ENCODE assay signal across 18 mouse cellular contexts in the genomic region with DNA sequence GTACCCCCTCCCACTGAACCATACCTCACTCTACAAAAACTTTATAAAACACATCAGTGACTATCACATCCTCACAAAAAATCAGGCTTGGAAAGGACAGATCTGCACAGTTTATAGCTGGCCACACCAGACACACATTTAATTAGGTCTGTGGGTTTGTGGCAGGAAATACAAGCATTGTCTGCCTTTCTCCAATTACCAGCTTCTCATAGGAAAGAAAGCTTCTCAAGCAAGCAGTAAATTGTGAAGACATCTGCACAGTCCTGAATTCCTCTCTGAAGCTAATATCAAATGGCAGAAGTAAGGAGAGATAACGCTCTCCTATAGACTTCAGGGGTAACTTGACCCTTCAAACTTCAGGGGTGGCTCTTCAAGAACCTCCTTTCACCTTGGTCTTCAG. TPM values are rescaled to one million over a fixed set of nuclear protein-coding genes. Genes with fewer than 3 reads are reported as not detected.
DNase-seq lines count a peak whose midpoint lies in the region; ATAC-seq and TF ChIP-seq lines count a peak whose summit lies in the region.
"Had no signal": no experiment of that assay in that cellular context is flagged by ENCODE, and none has a peak within 500 bp of the region (broad histone marks: within the 10 kb centered on the region; RNA-seq: fewer than 3 reads in every experiment).

No protein-coding gene starts in this region.

- H3K4me3 ChIP-seq in embryonic facial prominence, embryonic 14.5 days (ENCODE audit: low read depth, low read length): no peak overlapping the region
- H3K4me3 ChIP-seq in embryonic facial prominence, embryonic 10.5 days: no peak overlapping the region
- no peak overlapping the region for H3K4me3 ChIP-seq in midbrain, embryonic 11.5 days (ENCODE audit: low read depth, low read length)
- no peak overlapping the region for H3K4me3 ChIP-seq in midbrain, embryonic 13.5 days (replicated peaks)
- no peak overlapping the region for H3K4me3 ChIP-seq in layer of hippocampus, adult 2 months
- no peak overlapping the region for H3K4me3 ChIP-seq in midbrain, embryonic 10.5 days
- H3K4me3 ChIP-seq: forebrain, embryonic 15.5 days; heart, embryonic 13.5 days; hindbrain, embryonic 15.5 days had no signal

- H3K9me3 ChIP-seq in embryonic facial prominence, embryonic 14.5 days (ENCODE audit: control insufficient read depth, low read length): peaks cover 3% of the 10 kb centered on the region; the same call in 1 of the 2 replicates
- peaks cover 4% of the 10 kb centered on the region; the same call in 1 of the 2 replicates for H3K9me3 ChIP-seq in embryonic facial prominence, embryonic 10.5 days
- H3K9me3 ChIP-seq in midbrain, embryonic 11.5 days (ENCODE audit: control insufficient read depth, low read length): no peaks in the 10 kb centered on the region
- peaks cover 2% of the 10 kb centered on the region; the same call in 1 of the 2 replicates for H3K9me3 ChIP-seq in midbrain, embryonic 13.5 days
- peaks cover under 1% of the 10 kb centered on the region; the same call in 1 of the 2 replicates for H3K9me3 ChIP-seq in midbrain, embryonic 10.5 days (replicated peaks)
- H3K9me3 ChIP-seq: forebrain, embryonic 15.5 days; hindbrain, embryonic 15.5 days had no signal

- no peaks in the 10 kb centered on the region for H3K27me3 ChIP-seq in embryonic facial prominence, embryonic 14.5 days (replicated peaks; ENCODE audit: control insufficient read depth, insufficient read depth, low read length)
- peaks cover 23% of the 10 kb centered on the region; the same call in 1 of the 2 replicates for H3K27me3 ChIP-seq in embryonic facial prominence, embryonic 10.5 days (replicated peaks; ENCODE audit: low read depth, poor library complexity, severe bottlenecking)
- H3K27me3 ChIP-seq in midbrain, embryonic 11.5 days (ENCODE audit: control insufficient read depth, insufficient read depth, low read length): no peaks in the 10 kb centered on the region
- H3K27me3 ChIP-seq in midbrain, embryonic 13.5 days: peaks cover 11% of the 10 kb centered on the region
- peaks cover 35% of the 10 kb centered on the region for H3K27me3 ChIP-seq in midbrain, embryonic 10.5 days (ENCODE audit: low read depth, poor library complexity, severe bottlenecking)
- H3K27me3 ChIP-seq: CH12.LX; forebrain, embryonic 15.5 days; hindbrain, embryonic 15.5 days had no signal

- H3K9ac ChIP-seq in embryonic facial prominence, embryonic 14.5 days (ENCODE audit: low read depth, low read length): no peak overlapping the region
- H3K9ac ChIP-seq in midbrain, embryonic 11.5 days (ENCODE audit: low read length): no peak overlapping the region
- no peak overlapping the region for H3K9ac ChIP-seq in midbrain, embryonic 13.5 days (replicated peaks)
- H3K9ac ChIP-seq: forebrain, embryonic 15.5 days; heart, embryonic 13.5 days; hindbrain, embryonic 15.5 days had no signal

- peak; percentile 17 for DNase-seq in embryonic facial prominence, embryonic 14.5 days (ENCODE audit: low spot score)
- no peak for DNase-seq in embryonic facial prominence, embryonic 10.5 days (ENCODE audit: low spot score)
- peak; percentile 79 for DNase-seq in midbrain, embryonic 11.5 days (ENCODE audit: low spot score, missing footprints)
- peak; percentile 20 for DNase-seq in forelimb bud, embryonic 11.5 days (ENCODE audit: low read depth, low spot score)
- no peak for DNase-seq in layer of hippocampus, adult 2 months (ENCODE audit: low spot score in 2 of 2)
- no peak for DNase-seq in midbrain, embryonic 10.5 days (ENCODE audit: low spot score)
- DNase-seq: adrenal gland, adult 8-10 months; adrenal gland, postnatal 36 days; cerebellum, adult 2 months; cerebellum, postnatal 10 days; gastrocnemius, postnatal 14 days; heart, postnatal 36 days had no signal

- no peak for TF ChIP-seq CTCF in layer of hippocampus, adult 2 months (conservative IDR thresholded peaks at IDR 0.05)

- H3K4me2 ChIP-seq in embryonic facial prominence, embryonic 14.5 days (ENCODE audit: low read depth, low read length): no peak overlapping the region
- no peak overlapping the region for H3K4me2 ChIP-seq in midbrain, embryonic 11.5 days
- H3K4me2 ChIP-seq in midbrain, embryonic 13.5 days (replicated peaks): no peak overlapping the region
- H3K4me2 ChIP-seq: forebrain, embryonic 15.5 days; heart, embryonic 13.5 days; hindbrain, embryonic 15.5 days had no signal

- H3K36me3 ChIP-seq in embryonic facial prominence, embryonic 14.5 days (ENCODE audit: control insufficient read depth, insufficient read depth, low read length): no peaks in the 10 kb centered on the region
- no peaks in the 10 kb centered on the region for H3K36me3 ChIP-seq in embryonic facial prominence, embryonic 10.5 days (replicated peaks)
- H3K36me3 ChIP-seq in midbrain, embryonic 11.5 days (ENCODE audit: control insufficient read depth, insufficient read depth, low read length): no peaks in the 10 kb centered on the region
- no peaks in the 10 kb centered on the region for H3K36me3 ChIP-seq in midbrain, embryonic 13.5 days
- H3K36me3 ChIP-seq in midbrain, embryonic 10.5 days: no peaks in the 10 kb centered on the region
- H3K36me3 ChIP-seq: forebrain, embryonic 15.5 days; heart, embryonic 13.5 days; hindbrain, embryonic 15.5 days had no signal

- H3K27ac ChIP-seq in embryonic facial prominence, embryonic 14.5 days (replicated peaks; ENCODE audit: low read depth, low read length): no peak overlapping the region
- H3K27ac ChIP-seq in embryonic facial prominence, embryonic 10.5 days (replicated peaks): no peak overlapping the region
- H3K27ac ChIP-seq in midbrain, embryonic 11.5 days (ENCODE audit: low read depth, low read length): no peak overlapping the region
- H3K27ac ChIP-seq in midbrain, embryonic 13.5 days: no peak overlapping the region
- H3K27ac ChIP-seq in layer of hippocampus, adult 2 months: no peak overlapping the region
- no peak overlapping the region for H3K27ac ChIP-seq in midbrain, embryonic 10.5 days (replicated peaks)
- H3K27ac ChIP-seq: forebrain, embryonic 15.5 days; heart, embryonic 13.5 days; hindbrain, embryonic 15.5 days had no signal

- no peak for ATAC-seq in embryonic facial prominence, embryonic 14.5 days (ENCODE audit: low read depth)
- no peak for ATAC-seq in midbrain, embryonic 11.5 days (ENCODE audit: low FRiP score)
- ATAC-seq in midbrain, embryonic 13.5 days: no peak
- ATAC-seq: forebrain, embryonic 15.5 days; inflammation-experienced regulatory T-cells, adult 6 months had no signal

- 29% methylated on average over 1 of the region's 1 CpGs for WGBS in embryonic facial prominence, embryonic 14.5 days
- 55% methylated on average over 1 of the region's 1 CpGs for WGBS in embryonic facial prominence, embryonic 10.5 days
- 63% methylated on average over 1 of the region's 1 CpGs for WGBS in midbrain, embryonic 11.5 days
- 91% methylated on average over 1 of the region's 1 CpGs for WGBS in midbrain, embryonic 13.5 days
- 78% methylated on average over 1 of the region's 1 CpGs for WGBS in midbrain, embryonic 10.5 days

- peaks cover 11% of the 10 kb centered on the region for H3K4me1 ChIP-seq in embryonic facial prominence, embryonic 14.5 days (ENCODE audit: control insufficient read depth, insufficient read depth, low read length)
- H3K4me1 ChIP-seq in embryonic facial prominence, embryonic 10.5 days: peaks cover 19% of the 10 kb centered on the region
- peaks cover 2% of the 10 kb centered on the region; the same call in 1 of the 2 replicates for H3K4me1 ChIP-seq in midbrain, embryonic 11.5 days (ENCODE audit: control insufficient read depth, insufficient read depth, low read length)
- H3K4me1 ChIP-seq in midbrain, embryonic 13.5 days (replicated peaks): peaks cover 11% of the 10 kb centered on the region
- peaks cover 11% of the 10 kb centered on the region for H3K4me1 ChIP-seq in midbrain, embryonic 10.5 days

RNA-seq across cellular contexts. Expression of a gene that starts 41.2 kb away (rescaled TPM):
- 31.5 and 37.9 TPM in 2 replicates for polyA plus RNA-seq in embryonic facial prominence, embryonic 14.5 days (2014; fragmentation: Nextera tagmentation; extraction: Ambion mirVana)
- polyA plus RNA-seq in embryonic facial prominence, embryonic 10.5 days (2016; fragmentation: Nextera tagmentation; extraction: Ambion mirVana): 26.8 and 27.9 TPM in 2 replicates
- polyA plus RNA-seq in midbrain, embryonic 11.5 days (2014; fragmentation: Nextera tagmentation; extraction: Ambion mirVana): 40.1 and 40.6 TPM in 2 replicates
- 33.2 and 38.2 TPM in 2 replicates for polyA plus RNA-seq in midbrain, embryonic 13.5 days (2015; fragmentation: Nextera tagmentation; extraction: Ambion mirVana)
- 10 to 100 TPM; 10.2 to 13.7 TPM for total RNA-seq in layer of hippocampus, adult 2 months (2021)
- 34.1 and 36.7 TPM in 2 replicates for polyA plus RNA-seq in midbrain, embryonic 10.5 days (2016; fragmentation: Nextera tagmentation; extraction: Ambion mirVana)

RNA-seq across cellular contexts. Expression of a gene that starts 41.3 kb away (rescaled TPM):
- polyA plus RNA-seq in embryonic facial prominence, embryonic 14.5 days (2014; fragmentation: Nextera tagmentation; extraction: Ambion mirVana): 107 and 109 TPM in 2 replicates
- polyA plus RNA-seq in embryonic facial prominence, embryonic 10.5 days (2016; fragmentation: Nextera tagmentation; extraction: Ambion mirVana): 115 and 118 TPM in 2 replicates
- polyA plus RNA-seq in midbrain, embryonic 11.5 days (2014; fragmentation: Nextera tagmentation; extraction: Ambion mirVana): 123 and 126 TPM in 2 replicates
- polyA plus RNA-seq in midbrain, embryonic 13.5 days (2015; fragmentation: Nextera tagmentation; extraction: Ambion mirVana): 92.8 and 107 TPM in 2 replicates
- total RNA-seq in layer of hippocampus, adult 2 months (2021): 10 to 100 TPM; 38.4 to 39.6 TPM
- 106 and 112 TPM in 2 replicates for polyA plus RNA-seq in midbrain, embryonic 10.5 days (2016; fragmentation: Nextera tagmentation; extraction: Ambion mirVana)

RNA-seq across cellular contexts. Expression of a gene that starts 56.0 kb away (rescaled TPM):
- 110 and 114 TPM in 2 replicates for polyA plus RNA-seq in embryonic facial prominence, embryonic 14.5 days (2014; fragmentation: Nextera tagmentation; extraction: Ambion mirVana)
- polyA plus RNA-seq in embryonic facial prominence, embryonic 10.5 days (2016; fragmentation: Nextera tagmentation; extraction: Ambion mirVana): 109 and 110 TPM in 2 replicates
- polyA plus RNA-seq in midbrain, embryonic 11.5 days (2014; fragmentation: Nextera tagmentation; extraction: Ambion mirVana): 72.0 and 79.6 TPM in 2 replicates
- polyA plus RNA-seq in midbrain, embryonic 13.5 days (2015; fragmentation: Nextera tagmentation; extraction: Ambion mirVana): 74.3 and 77.5 TPM in 2 replicates
- 10 to 100 TPM; 94.1 to 94.4 TPM for total RNA-seq in layer of hippocampus, adult 2 months (2021)
- 95.2 and 110 TPM in 2 replicates for polyA plus RNA-seq in midbrain, embryonic 10.5 days (2016; fragmentation: Nextera tagmentation; extraction: Ambion mirVana)

Comparison
In these comparisons a context has a peak if more than half of its experiments do, and no peak if none do; other contexts are left out.
1. DNase-seq: peak in embryonic facial prominence, embryonic 14.5 days (single experiment), midbrain, embryonic 11.5 days (single experiment) and forelimb bud, embryonic 11.5 days (single experiment); none in embryonic facial prominence, embryonic 10.5 days (single experiment), layer of hippocampus, adult 2 months (0 of 2) and midbrain, embryonic 10.5 days (single experiment).